Mouse (Mus musculus): ENCODE data around the gene Zan. TPM values are rescaled to one million over a fixed set of nuclear protein-coding genes. Genes with fewer than 3 reads are reported as not detected.

The Zan gene
- polyA plus RNA-seq (2012; rRNA removed) (0.19 and 0.22 TPM in 2 replicates), polyA plus RNA-seq (2014; fragmentation: Nextera tagmentation; extraction: Ambion mirVana) (0.06 and 0.13 TPM in 2 replicates)

DNA sequence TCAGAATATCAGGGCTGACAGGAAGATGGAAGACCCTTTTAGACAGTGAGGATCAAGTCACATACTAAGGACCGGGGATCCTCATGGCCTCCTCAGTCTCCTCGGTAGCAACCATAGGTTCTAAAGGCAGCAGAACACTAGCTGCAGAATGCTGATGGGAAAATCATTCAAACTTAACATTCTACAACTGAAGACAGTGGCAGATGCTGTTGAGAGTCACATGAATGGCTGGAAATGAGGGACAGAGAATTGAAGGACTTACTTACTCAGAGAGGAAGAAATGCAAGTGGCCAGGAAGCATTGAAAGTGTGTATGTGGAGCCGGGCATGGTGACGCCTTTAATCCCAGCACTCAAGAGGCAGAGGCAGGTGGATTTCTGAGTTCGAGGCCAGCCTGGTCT is at the start of gene Zan:
Gene Zan, minus strand, starts transcription at position 101 of the 400 bp plus-strand sequence.
- no peak within 1 kb of the TSS for H3K4me2 ChIP-seq (ENCODE audit: low read depth)
- no peak for TF ChIP-seq EP300 (IDR thresholded peaks at IDR 0.05; ENCODE audit: low read depth)
- TF ChIP-seq CTCF (IDR thresholded peaks at IDR 0.05; ENCODE audit: low read depth) = no peak
- no peak for ATAC-seq (ENCODE audit: insufficient read depth)

DNA sequence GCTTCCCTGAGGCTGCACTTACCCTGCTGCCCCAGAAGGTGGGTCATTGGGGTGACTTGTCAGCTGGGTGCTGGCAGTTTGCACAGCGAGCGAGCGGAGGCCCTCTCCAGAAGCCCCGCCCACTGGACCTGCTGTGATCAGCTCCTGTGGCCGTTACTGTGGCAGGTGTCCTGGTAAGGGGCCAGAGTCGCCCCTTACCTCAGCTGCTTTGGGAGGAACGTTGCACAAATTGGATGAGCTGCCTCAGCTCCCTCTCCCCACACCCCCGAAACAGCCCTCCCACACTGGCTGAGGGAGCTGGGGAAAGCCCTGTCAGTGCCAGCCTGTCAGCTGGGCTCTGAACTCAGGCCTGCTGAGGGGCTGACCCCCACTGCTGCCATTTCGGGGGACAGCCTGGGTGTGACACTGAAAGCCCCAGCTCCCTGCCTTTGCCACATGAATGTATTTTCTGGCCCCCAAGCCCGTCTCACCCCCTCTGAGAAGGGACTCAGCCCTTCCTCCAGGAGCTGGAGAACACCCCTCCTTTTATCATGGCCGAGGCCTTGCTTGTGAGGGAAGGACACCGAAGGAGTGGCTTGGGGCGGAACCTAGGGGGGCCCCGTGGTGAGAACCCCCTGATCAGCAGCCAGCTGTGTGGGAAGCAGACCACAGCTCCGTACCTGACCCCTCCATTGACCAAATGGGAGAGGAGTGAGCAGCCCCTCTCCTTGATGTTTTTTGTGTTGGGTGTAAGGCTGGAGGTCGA is 49.5 kb upstream of the Zan start:
- H3K27ac ChIP-seq = no peak overlapping the region

More for the DNA sequence above, at the start of gene Zan:
- Histone ChIP-seq H3K9ac (replicated peaks) (no peak within 1 kb of the TSS), H3K27ac (no peak within 1 kb of the TSS), H3K4me1 (replicated peaks; ENCODE audit: control insufficient read depth in 2 of 2, insufficient read depth in 2 of 2, low read length in 1 of 2) (peaks cover 0 to 2% of the 10 kb centered on the region in 2 experiments; a peak in 1 of 4 replicates), H3K27me3 (ENCODE audit: control insufficient read depth, insufficient read depth, low read length) (no peaks in the 10 kb centered on the region), H3K9me3 (ENCODE audit: control insufficient read depth, low read length) (no peaks in the 10 kb centered on the region), H3K36me3 (replicated peaks; ENCODE audit: control insufficient read depth, insufficient read depth, low read depth) (no peaks in the 10 kb centered on the region), H3K4me3 (ENCODE audit: insufficient read depth in 1 of 2, low read depth in 2 of 2, low read length in 2 of 2) (no peak within 1 kb of the TSS)
- WGBS (ENCODE audit: insufficient replicate concordance) = 57% methylated on average over 5 of the region's 5 CpGs
- no peak for DNase-seq (ENCODE audit: low read depth in 3 of 3, low spot score in 3 of 3)

DNA sequence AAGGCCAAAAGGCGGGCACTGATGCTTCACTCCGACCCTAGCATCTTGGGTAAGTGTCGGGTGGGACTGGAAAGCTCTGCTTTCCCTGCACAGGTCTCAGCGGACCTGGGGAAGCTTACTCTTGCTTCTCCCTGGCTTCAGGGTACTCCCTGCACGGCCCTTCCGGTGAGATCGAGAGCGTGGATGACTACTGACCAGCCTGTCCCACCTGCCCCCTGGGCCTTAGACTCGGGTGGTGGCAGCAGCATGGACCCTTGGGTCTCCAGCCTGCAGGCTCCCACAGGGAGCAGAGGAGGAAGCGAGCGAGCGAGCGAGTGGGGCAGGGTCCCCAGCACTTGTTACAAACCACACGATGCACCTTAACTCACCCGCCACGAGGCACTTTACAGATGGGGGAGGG is 48.6 kb upstream of the Zan start:
- 74% methylated on average over 16 of the region's 16 CpGs for WGBS (ENCODE audit: insufficient replicate concordance)
- DNase-seq (ENCODE audit: low read depth in 3 of 3, low spot score in 3 of 3) (no peak), ATAC-seq (ENCODE audit: insufficient read depth) (no peak)
- Histone ChIP-seq H3K36me3 (replicated peaks; ENCODE audit: control insufficient read depth, insufficient read depth, low read depth) (peaks cover 56% of the 10 kb centered on the region), H3K4me3 (ENCODE audit: insufficient read depth in 1 of 2, low read depth in 2 of 2, low read length in 2 of 2) (no peak overlapping the region), H3K27ac (no peak overlapping the region), H3K4me1 (replicated peaks; ENCODE audit: control insufficient read depth in 2 of 2, insufficient read depth in 2 of 2, low read length in 1 of 2) (peaks cover 0 to 4% of the 10 kb centered on the region in 2 experiments; a peak in 2 of 4 replicates), H3K27me3 (ENCODE audit: control insufficient read depth, insufficient read depth, low read length) (no peaks in the 10 kb centered on the region), H3K9me3 (ENCODE audit: control insufficient read depth, low read length) (no peaks in the 10 kb centered on the region), H3K4me2 (ENCODE audit: low read depth) (no peak overlapping the region), H3K9ac (replicated peaks) (no peak overlapping the region)
- TF ChIP-seq CTCF (IDR thresholded peaks at IDR 0.05; ENCODE audit: low read depth) (no peak), EP300 (IDR thresholded peaks at IDR 0.05; ENCODE audit: low read depth) (no peak)

More for the DNA sequence above, 49.5 kb upstream of the Zan start:
- peaks cover 0 to 9% of the 10 kb centered on the region in 2 experiments; a peak in 2 of 4 replicates for H3K4me1 ChIP-seq (replicated peaks; ENCODE audit: control insufficient read depth in 2 of 2, insufficient read depth in 2 of 2, low read length in 1 of 2)
- H3K9ac ChIP-seq (replicated peaks) = no peak overlapping the region; the same call in 1 of the 2 replicates
- TF ChIP-seq CTCF (IDR thresholded peaks at IDR 0.05; ENCODE audit: low read depth) (peak; percentile 39; the same call in 1 of the 2 replicates), EP300 (IDR thresholded peaks at IDR 0.05; ENCODE audit: low read depth) (no peak)
- peaks cover 51% of the 10 kb centered on the region for H3K36me3 ChIP-seq (replicated peaks; ENCODE audit: control insufficient read depth, insufficient read depth, low read depth)
- WGBS (ENCODE audit: insufficient replicate concordance) = 25% methylated on average over 16 of the region's 16 CpGs
- peak in 1 of 3 experiments; percentile 20 for DNase-seq (ENCODE audit: low read depth in 3 of 3, low spot score in 3 of 3)
- H3K4me3 ChIP-seq (ENCODE audit: insufficient read depth in 1 of 2, low read depth in 2 of 2, low read length in 2 of 2) = no peak overlapping the region
- peak; percentile 14; the same call in 1 of the 2 replicates for ATAC-seq (ENCODE audit: insufficient read depth)
- H3K4me2 ChIP-seq (ENCODE audit: low read depth) = no peak overlapping the region
- no peaks in the 10 kb centered on the region for H3K9me3 ChIP-seq (ENCODE audit: control insufficient read depth, low read length)
- H3K27me3 ChIP-seq (ENCODE audit: control insufficient read depth, insufficient read depth, low read length) = no peaks in the 10 kb centered on the region

DNA sequence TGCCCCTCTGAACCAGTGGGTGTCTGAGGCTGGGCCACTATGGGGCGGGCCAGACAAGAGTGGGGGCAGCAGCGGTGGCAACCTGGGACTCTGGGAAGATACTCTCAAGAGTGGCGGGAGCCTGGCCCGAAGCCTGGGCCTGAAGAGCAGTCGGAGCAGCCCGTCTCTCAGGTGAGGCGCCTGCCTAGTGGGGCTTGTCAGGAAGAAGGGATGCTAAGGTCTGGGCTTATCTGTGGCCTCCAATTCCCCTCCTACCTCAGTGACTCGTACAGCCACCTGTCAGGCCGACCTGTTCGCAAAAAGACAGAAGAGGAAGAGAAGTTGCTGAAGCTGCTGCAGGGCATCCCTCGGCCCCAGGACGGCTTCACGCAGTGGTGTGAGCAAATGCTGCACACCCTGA is 47.8 kb upstream of the Zan start:
- peaks cover 54% of the 10 kb centered on the region for H3K36me3 ChIP-seq (replicated peaks; ENCODE audit: control insufficient read depth, insufficient read depth, low read depth)
- no peak overlapping the region for H3K4me3 ChIP-seq (ENCODE audit: insufficient read depth in 1 of 2, low read depth in 2 of 2, low read length in 2 of 2)
- no peak for DNase-seq (ENCODE audit: low read depth in 3 of 3, low spot score in 3 of 3)
- no peak overlapping the region for H3K4me2 ChIP-seq (ENCODE audit: low read depth)
- no peak overlapping the region for H3K9ac ChIP-seq (replicated peaks)
- TF ChIP-seq CTCF (IDR thresholded peaks at IDR 0.05; ENCODE audit: low read depth) (no peak), EP300 (IDR thresholded peaks at IDR 0.05; ENCODE audit: low read depth) (no peak)
- H3K27ac ChIP-seq = no peak overlapping the region
- no peaks in the 10 kb centered on the region for H3K27me3 ChIP-seq (ENCODE audit: control insufficient read depth, insufficient read depth, low read length)
- WGBS (ENCODE audit: insufficient replicate concordance) = 79% methylated on average over 13 of the region's 13 CpGs
- H3K9me3 ChIP-seq (ENCODE audit: control insufficient read depth, low read length) = no peaks in the 10 kb centered on the region
- peaks cover 0 to 3% of the 10 kb centered on the region in 2 experiments; a peak in 2 of 4 replicates for H3K4me1 ChIP-seq (replicated peaks; ENCODE audit: control insufficient read depth in 2 of 2, insufficient read depth in 2 of 2, low read length in 1 of 2)
- ATAC-seq (ENCODE audit: insufficient read depth) = no peak

DNA sequence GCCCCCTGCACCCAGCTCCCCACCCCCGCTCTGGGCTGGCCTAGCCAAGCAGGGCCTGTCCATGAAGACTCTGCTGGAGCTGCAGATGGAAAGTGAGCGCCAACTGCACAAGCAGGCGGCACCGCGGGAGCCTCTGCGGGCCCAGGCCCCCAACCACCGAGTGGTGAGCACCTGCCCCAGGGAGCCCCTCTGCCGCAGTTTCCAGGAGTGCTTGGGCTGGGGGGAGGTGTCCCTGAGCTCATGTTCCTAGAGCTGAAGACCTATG is 47.3 kb upstream of the Zan start:
- DNase-seq (ENCODE audit: low read depth in 3 of 3, low spot score in 3 of 3) (no peak), ATAC-seq (ENCODE audit: insufficient read depth) (no peak)
- no peak for TF ChIP-seq EP300 (IDR thresholded peaks at IDR 0.05; ENCODE audit: low read depth)
- TF ChIP-seq CTCF (IDR thresholded peaks at IDR 0.05; ENCODE audit: low read depth) = no peak
- no peak overlapping the region for H3K4me2 ChIP-seq (ENCODE audit: low read depth)
- H3K9ac ChIP-seq (replicated peaks) = no peak overlapping the region
- H3K27me3 ChIP-seq (ENCODE audit: control insufficient read depth, insufficient read depth, low read length) = no peaks in the 10 kb centered on the region
- no peaks in the 10 kb centered on the region for H3K9me3 ChIP-seq (ENCODE audit: control insufficient read depth, low read length)
- H3K4me1 ChIP-seq (replicated peaks; ENCODE audit: control insufficient read depth in 2 of 2, insufficient read depth in 2 of 2, low read length in 1 of 2) = peaks cover 0 to 3% of the 10 kb centered on the region in 2 experiments; a peak in 2 of 4 replicates
- H3K27ac ChIP-seq = no peak overlapping the region
- H3K36me3 ChIP-seq (replicated peaks; ENCODE audit: control insufficient read depth, insufficient read depth, low read depth) = peaks cover 51% of the 10 kb centered on the region
- no peak overlapping the region for H3K4me3 ChIP-seq (ENCODE audit: insufficient read depth in 1 of 2, low read depth in 2 of 2, low read length in 2 of 2)
- 90% methylated on average over 8 of the region's 8 CpGs for WGBS (ENCODE audit: insufficient replicate concordance)

Measured in liver, embryonic 14.5 days (tissue).